Mouse (Mus musculus) G1E (cell line): ENCODE measurements at regions not wholly inside any gene's neighbourhood (a gene's known extent, or its start where the extent isn't known, plus 50 kb on each side); places are given as distances from the start of the nearest gene placed in this dataset.

Source experiments
- ATAC-seq: 2 replicates; pipeline ENCODE4 v1.8.0; 2016; ENCODE audit warnings: mild to moderate bottlenecking; ENCODE audit not compliant: insufficient number of reproducible peaks, poor library complexity, low FRiP score, severe bottlenecking; ENCODE audit errors: extremely low read depth
- DNase-seq: peaks from one replicate; pipeline ENCODE4 v3.0.0; 2012; ENCODE audit warnings: low spot score
- H3K27me3 ChIP-seq: 2 replicates; pipeline ENCODE4 v1.6.1; 2012; ENCODE audit warnings: mild to moderate bottlenecking, low read length, inconsistent platforms; ENCODE audit not compliant: insufficient read depth
- H3K36me3 ChIP-seq: replicated peaks from 2 replicates; pipeline ENCODE3; 2012; ENCODE audit warnings: mild to moderate bottlenecking, inconsistent platforms
- H3K4me1 ChIP-seq: 2 replicates; pipeline ENCODE4 v1.6.1; 2012; ENCODE audit warnings: low read depth, low read length, inconsistent platforms, mixed read lengths; ENCODE audit not compliant: insufficient read depth
- H3K4me3 ChIP-seq: 2 replicates; pipeline ENCODE4 v1.5.1; 2012; ENCODE audit warnings: low read depth, mild to moderate bottlenecking, inconsistent platforms, low read length, moderate library complexity, mixed read lengths
- H3K9me3 ChIP-seq: replicated peaks from 2 replicates; pipeline ENCODE4 v1.6.1; 2012; ENCODE audit warnings: inconsistent platforms
- CTCF ChIP-seq: IDR thresholded peaks from 2 replicates; pipeline ENCODE4 v1.5.1; 2012; ENCODE audit warnings: low read depth, low read length, inconsistent platforms, mixed read lengths
- GATA1 ChIP-seq: IDR thresholded peaks from 2 replicates; pipeline ENCODE4 v1.6.1; 2012; ENCODE audit warnings: borderline replicate concordance, low read length, inconsistent platforms, mixed read lengths
- GATA2 ChIP-seq: IDR thresholded peaks from 2 replicates; pipeline ENCODE4 v1.6.1; 2012; ENCODE audit warnings: low read depth, low read length, inconsistent platforms, borderline replicate concordance
- POLR2AphosphoS5 ChIP-seq: IDR thresholded peaks from 2 replicates; pipeline ENCODE4 v1.6.1; 2012; ENCODE audit warnings: low read depth, low read length, inconsistent platforms; ENCODE audit not compliant: insufficient replicate concordance
- TAL1 ChIP-seq: conservative IDR thresholded peaks from 2 replicates; pipeline ENCODE4 v1.6.1; 2012; ENCODE audit warnings: low read depth, low read length, inconsistent platforms, mixed read lengths

- Histone ChIP-seq H3K4me3 (no peak overlapping the region), H3K36me3 (no peaks in the 10 kb centered on the region), H3K9me3 (peaks cover 14% of the 10 kb centered on the region), H3K4me1 (no peaks in the 10 kb centered on the region), H3K27me3 (no peaks in the 10 kb centered on the region)
- TF ChIP-seq POLR2AphosphoS5 (no peak), GATA2 (no peak), CTCF (no peak), TAL1 (no peak), GATA1 (no peak)
- DNase-seq (no peak), ATAC-seq (no peak)
These were observed 81.5 kb upstream of the Tut7 start for GRCm38 (mm10) chr13:59904415-59904814.

GRCm38 (mm10) chr13:59899521-59899920 is 76.6 kb upstream of the Tut7 start:
- DNase-seq: no peak
- no peak for TF ChIP-seq TAL1
- no peak for TF ChIP-seq CTCF
- TF ChIP-seq GATA2: no peak
- TF ChIP-seq POLR2AphosphoS5: no peak
- TF ChIP-seq GATA1: no peak
- Histone ChIP-seq H3K9me3 (peaks cover 16% of the 10 kb centered on the region), H3K36me3 (no peaks in the 10 kb centered on the region), H3K27me3 (no peaks in the 10 kb centered on the region), H3K4me3 (no peak overlapping the region), H3K4me1 (no peaks in the 10 kb centered on the region)
- ATAC-seq: no peak

- Histone ChIP-seq H3K27me3 (no peaks in the 10 kb centered on the region), H3K9me3 (peaks cover 15% of the 10 kb centered on the region), H3K4me3 (no peak overlapping the region), H3K36me3 (no peaks in the 10 kb centered on the region), H3K4me1 (no peaks in the 10 kb centered on the region)
- no peak for TF ChIP-seq GATA1
- TF ChIP-seq GATA2: no peak
- TF ChIP-seq POLR2AphosphoS5: no peak
- no peak for TF ChIP-seq TAL1
- TF ChIP-seq CTCF: no peak
- ATAC-seq: no peak
- no peak for DNase-seq
These were observed 72.8 kb upstream of the Tut7 start for GRCm38 (mm10) chr13:59895754-59896153.

- Histone ChIP-seq H3K4me3 (no peak overlapping the region), H3K27me3 (no peaks in the 10 kb centered on the region), H3K9me3 (peaks cover 7% of the 10 kb centered on the region), H3K36me3 (no peaks in the 10 kb centered on the region), H3K4me1 (no peaks in the 10 kb centered on the region)
- TF ChIP-seq CTCF (no peak), POLR2AphosphoS5 (no peak), GATA1 (no peak), GATA2 (no peak), TAL1 (no peak)
- DNase-seq (no peak), ATAC-seq (no peak)
These were observed 71.1 kb upstream of the Tut7 start for GRCm38 (mm10) chr13:59894094-59894493.

- Histone ChIP-seq H3K4me1 (no peaks in the 10 kb centered on the region), H3K36me3 (no peaks in the 10 kb centered on the region), H3K4me3 (no peak overlapping the region), H3K27me3 (no peaks in the 10 kb centered on the region), H3K9me3 (no peaks in the 10 kb centered on the region; the same call in 1 of the 2 replicates)
- DNase-seq (no peak), ATAC-seq (no peak)
- TF ChIP-seq POLR2AphosphoS5 (no peak), CTCF (no peak), GATA2 (no peak), TAL1 (no peak), GATA1 (no peak)
These were observed 70.0 kb upstream of the Tut7 start for GRCm38 (mm10) chr13:59892961-59893360.

- H3K9me3 ChIP-seq: no peaks in the 10 kb centered on the region; the same call in 1 of the 2 replicates
- H3K4me3 ChIP-seq: no peak overlapping the region
- no peaks in the 10 kb centered on the region for H3K27me3 ChIP-seq
- TF ChIP-seq CTCF (no peak), GATA1 (no peak), GATA2 (no peak), TAL1 (no peak), POLR2AphosphoS5 (no peak)
- no peak for ATAC-seq
- no peak for DNase-seq
- H3K4me1 ChIP-seq: no peaks in the 10 kb centered on the region
- no peaks in the 10 kb centered on the region for H3K36me3 ChIP-seq
These were observed 69.4 kb upstream of the Tut7 start for GRCm38 (mm10) chr13:59892340-59892739.

- Histone ChIP-seq H3K9me3 (no peaks in the 10 kb centered on the region; the same call in 1 of the 2 replicates), H3K4me3 (no peak overlapping the region), H3K4me1 (no peaks in the 10 kb centered on the region), H3K36me3 (no peaks in the 10 kb centered on the region), H3K27me3 (no peaks in the 10 kb centered on the region)
- ATAC-seq (no peak), DNase-seq (no peak)
- TF ChIP-seq CTCF (no peak), GATA1 (no peak), TAL1 (no peak), POLR2AphosphoS5 (no peak), GATA2 (no peak)
These were observed 68.8 kb upstream of the Tut7 start for GRCm38 (mm10) chr13:59891737-59892136.
